Mouse (Mus musculus) kidney, adult 9 months (tissue): Measurements from ENCODE around the gene Mia2.

Experiments used
- DNase-seq: peaks from one replicate; pipeline ENCODE4 v3.0.0; 2022

Mia2 gene

GRCm38 (mm10) chr12:59105914-59106313 is 10.3 kb downstream of the Mia2 start:
- peak; percentile 88 for DNase-seq

DNA sequence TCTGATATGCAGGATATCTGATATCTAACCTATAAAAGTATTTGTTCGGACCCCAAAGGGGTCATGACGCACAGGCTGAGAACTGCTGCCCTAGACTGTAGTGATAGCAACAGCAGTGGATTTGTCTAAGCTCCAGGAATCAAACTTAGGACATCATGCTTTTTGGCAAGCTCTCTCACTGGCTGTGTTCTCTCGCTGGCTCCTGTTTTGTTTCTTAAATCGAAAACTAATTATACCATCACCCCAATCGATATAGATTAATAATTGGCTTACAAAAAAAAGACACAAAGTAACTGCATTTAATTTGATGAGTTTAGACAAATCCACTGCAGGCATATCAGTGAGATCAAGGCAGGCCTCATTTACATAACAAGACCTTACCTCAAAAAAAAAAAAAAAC is 10.9 kb downstream of the Mia2 start:
- no peak for DNase-seq

DNA sequence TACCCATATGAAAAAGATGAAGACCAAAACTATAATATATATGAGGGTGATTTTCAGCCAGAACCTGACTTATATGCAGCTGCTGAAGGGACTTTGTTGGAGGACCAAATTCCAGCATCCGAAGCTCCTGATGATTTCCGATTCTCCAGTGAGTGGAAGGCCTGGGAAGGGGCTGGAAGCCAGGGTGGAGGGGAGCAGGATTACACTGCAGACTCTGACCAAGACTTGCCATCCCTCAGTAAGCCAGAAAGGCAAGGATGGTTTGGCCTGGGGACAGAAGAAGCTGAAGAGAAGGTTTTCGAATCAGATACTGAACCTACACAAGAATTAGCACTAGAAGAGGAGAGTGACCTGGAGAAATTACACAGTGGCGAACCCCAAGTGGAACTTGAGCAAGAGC is 12.3 kb downstream of the Mia2 start:
- no peak for DNase-seq

GRCm38 (mm10) chr12:59117184-59117583 is 21.6 kb downstream of the Mia2 start:
- no peak for DNase-seq

DNA sequence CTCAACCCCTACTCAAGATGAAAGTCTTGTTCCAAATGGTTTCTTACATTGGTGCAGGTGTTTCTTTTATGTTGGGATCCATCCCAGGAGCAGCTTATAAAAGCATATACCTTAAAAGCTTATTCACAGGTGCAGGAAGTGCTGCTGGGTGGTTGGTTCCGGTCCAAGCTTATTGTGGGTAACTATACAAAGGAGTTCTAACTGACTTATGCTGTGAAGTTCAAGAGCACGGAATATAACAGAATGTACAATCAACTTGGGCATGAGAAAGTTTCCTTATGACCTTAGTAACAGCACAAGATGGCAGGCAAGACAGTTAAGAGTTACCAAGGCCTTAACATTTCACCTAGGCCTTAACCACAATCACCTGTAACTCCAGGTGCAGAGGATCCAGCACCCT is 29.8 kb downstream of the Mia2 start:
- DNase-seq, result no peak

DNA sequence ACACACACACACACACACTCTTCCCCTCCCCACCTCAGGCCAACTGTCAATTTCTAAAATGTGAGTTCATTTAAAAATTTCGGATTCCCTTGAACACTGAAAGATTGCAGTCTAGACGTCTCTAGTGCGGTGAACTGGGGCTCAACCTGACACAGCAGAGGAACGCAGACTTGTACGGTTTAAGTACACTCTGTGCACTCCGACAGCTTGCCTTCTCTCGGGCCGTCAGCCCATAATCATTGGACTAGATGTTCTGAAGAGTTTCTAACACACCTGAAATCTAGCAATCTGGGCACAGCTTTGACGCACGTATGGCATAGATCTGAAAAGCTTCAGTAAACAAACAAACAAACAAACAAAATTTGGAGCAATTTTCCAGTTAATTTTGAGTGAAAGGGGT is 32.9 kb downstream of the Mia2 start:
- no peak for DNase-seq

- DNase-seq, result peak; percentile 72
Measured at GRCm38 (mm10) chr12:59129038-59129437, 33.4 kb downstream of the Mia2 start.

DNA sequence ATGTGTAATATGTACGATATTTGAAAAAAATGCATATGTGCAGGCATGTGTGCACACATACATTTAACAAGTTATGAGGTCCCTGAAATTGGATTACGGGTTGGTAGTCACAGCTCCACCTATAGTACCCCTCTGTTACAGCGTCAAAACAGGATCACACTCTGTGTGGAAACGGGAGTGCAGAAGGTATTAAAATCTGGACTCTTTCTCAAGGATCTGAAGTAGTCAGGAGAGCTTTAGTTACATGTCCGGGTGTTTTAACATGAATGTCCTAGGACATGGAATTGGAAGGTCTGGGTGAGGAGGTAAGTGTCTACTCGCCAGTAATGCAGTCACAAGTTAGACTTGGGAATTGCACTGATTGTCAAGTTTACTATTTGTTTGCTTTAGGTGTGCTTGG is 34.0 kb downstream of the Mia2 start:
- DNase-seq, result peak; percentile 79

DNA sequence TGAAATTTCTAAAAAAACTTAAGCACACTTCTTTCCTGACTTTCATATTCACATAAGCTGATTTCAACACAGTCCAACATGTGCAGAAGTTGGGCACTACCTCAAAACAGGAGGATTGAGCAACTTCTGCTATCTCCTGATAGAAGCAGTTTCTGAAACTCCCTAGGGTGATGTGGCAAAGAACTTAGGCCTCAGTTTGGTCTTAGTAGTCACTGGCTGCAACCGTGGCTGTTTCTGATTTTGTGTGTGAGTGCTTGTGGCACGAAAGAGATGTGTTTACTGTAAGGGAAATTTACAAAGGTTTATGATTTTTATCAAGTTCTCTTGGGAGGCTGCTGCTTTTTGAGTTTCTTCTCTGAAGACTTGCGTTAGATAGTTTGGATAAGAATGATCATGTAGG is 34.6 kb downstream of the Mia2 start:
- DNase-seq, result peak; percentile 34

GRCm38 (mm10) chr12:59130651-59131577 is 35.3 kb downstream of the Mia2 start:
- DNase-seq, result peak; percentile 95

- no peak for DNase-seq
Measured at GRCm38 (mm10) chr12:59131578-59131946, 36.0 kb downstream of the Mia2 start.

GRCm38 (mm10) chr12:59132462-59132861 is 36.9 kb downstream of the Mia2 start:
- DNase-seq, result no peak

- DNase-seq, result peak; percentile 38
Measured at GRCm38 (mm10) chr12:59132940-59133339, 37.3 kb downstream of the Mia2 start.

- DNase-seq, result no peak
Measured at GRCm38 (mm10) chr12:59133437-59133999, 37.9 kb downstream of the Mia2 start.

DNA sequence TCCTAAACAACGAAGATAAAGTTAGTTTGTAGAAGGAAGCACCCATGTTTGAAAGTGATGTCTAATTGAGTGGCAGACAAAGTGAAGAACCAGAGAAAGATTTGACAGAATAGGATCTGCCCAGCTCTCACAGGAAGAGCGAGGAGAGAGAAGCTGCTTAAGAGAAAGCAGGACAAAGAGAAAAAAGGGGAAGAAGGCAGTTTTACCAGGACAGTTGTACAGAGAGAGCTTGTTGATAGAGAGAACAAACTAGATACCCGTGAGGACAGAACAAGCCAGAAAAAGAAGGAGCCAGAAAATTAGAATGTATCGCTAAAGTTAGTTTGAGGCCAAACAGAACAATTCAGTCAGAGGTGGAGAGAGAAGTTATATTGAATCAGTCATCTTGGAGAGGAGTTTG is 39.5 kb downstream of the Mia2 start:
- no peak for DNase-seq

GRCm38 (mm10) chr12:59135533-59136300 is 40.1 kb downstream of the Mia2 start:
- DNase-seq, result no peak

DNA sequence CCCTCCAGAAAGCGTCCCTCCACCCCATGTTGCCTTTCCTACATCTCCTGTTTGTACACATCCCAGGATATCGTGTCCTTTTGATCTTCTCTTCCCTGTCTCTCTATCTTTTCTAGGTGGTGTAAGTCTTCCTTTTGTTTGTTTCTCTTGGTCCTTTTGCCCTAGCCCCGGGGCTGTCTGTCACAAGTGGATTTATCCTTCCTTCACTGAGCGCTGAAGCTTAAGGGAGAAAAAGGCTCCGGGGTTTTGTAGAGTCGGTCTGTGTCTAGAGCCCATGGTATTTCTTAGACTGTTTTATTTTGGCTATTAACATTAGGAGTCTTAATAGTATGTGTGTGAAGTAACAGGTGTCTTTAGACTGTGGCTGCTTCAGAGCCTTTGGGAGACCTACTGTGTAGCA is 41.4 kb downstream of the Mia2 start:
- no peak for DNase-seq

DNA sequence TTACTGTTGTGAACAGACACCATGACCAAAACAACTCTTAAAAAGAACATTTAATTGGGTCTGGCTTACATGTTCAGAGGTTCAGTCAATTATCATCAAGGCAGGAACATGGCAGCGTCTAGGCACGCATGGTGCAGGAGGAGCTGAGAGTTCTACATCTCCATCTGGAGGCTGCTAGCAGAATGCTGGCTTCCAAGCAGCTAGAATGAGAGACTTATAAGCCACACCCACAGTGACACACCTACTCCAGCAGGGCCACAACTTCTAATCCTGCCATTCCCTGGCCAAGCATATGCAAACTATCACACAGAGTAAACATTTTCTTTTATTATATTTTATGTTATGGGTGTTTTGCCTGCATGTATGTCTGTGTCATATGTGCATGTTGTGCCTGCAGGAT is 43.8 kb downstream of the Mia2 start:
- DNase-seq, result no peak

- no peak for DNase-seq
Measured at GRCm38 (mm10) chr12:59145130-59145529, 49.5 kb downstream of the Mia2 start.

DNA sequence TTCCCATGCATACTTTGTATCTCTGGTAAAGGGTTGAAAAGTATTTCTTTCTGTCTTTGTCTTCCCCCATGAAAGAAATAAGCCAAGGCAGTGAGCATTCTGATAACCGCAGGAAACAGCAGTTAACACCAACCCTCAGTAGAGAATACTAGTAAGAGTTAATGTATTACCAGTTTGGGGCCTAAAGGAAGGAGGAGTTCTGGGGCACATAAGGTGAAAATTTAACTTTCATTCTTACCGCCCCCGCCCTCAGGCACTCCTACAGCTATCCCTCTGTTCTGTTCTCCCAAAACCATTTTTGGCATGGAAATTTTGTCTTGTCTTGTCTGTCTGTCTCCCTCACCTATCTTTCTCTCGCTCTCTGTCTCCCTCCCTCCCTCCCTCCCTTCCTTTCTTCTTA is 54.1 kb downstream of the Mia2 start:
- no peak for DNase-seq

DNA sequence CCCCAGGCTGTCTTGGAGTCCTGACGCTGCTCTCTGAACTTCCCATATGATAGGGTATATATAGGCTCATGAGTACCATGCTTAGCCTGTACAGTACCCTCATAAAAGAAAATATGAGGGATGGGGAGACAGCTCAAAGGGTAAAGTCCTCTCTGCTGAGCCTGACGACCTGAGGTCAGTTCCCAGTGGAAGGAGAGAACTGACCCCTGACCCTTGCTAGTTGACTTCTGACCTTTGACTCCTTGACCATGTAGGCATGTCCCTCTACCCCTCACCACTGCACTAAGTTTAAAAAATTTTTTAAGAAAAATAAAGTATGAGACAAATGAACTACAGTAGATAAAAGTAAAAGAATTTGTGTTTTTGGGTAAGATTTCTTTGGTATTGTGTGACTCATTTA is 65.5 kb downstream of the Mia2 start:
- peak; percentile 48 for DNase-seq

- DNase-seq, result no peak
Measured at GRCm38 (mm10) chr12:59162797-59163196, 67.2 kb downstream of the Mia2 start.

GRCm38 (mm10) chr12:59164522-59164921 is 68.9 kb downstream of the Mia2 start:
- no peak for DNase-seq

DNA sequence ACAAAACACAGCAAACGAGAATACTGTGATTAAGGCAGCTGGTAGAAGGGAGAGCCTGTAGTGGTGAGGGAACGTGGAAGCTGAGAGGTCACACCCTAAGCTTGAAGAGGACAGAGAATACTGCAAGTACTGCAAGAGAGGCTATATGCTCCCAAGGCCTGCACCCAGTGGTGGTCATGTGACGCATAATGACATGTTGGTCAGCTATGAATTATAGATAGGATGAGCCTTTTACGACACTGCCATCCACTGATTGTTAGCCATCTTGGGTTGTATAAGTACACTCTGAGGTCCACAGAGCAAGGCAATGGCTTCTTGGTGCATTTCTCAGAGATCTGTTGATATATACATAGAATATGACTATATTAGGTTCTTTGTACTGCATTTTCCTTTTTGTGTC is 71.0 kb downstream of the Mia2 start:
- no peak for DNase-seq
